Mouse (Mus musculus): ENCODE results near the gene Slc7a8. TPM values are rescaled to one million over a fixed set of nuclear protein-coding genes. Genes with fewer than 3 reads are reported as not detected.

Slc7a8 gene
- polyA plus RNA-seq, 1 experiment from 2014 or later = 2.4 TPM

DNA sequence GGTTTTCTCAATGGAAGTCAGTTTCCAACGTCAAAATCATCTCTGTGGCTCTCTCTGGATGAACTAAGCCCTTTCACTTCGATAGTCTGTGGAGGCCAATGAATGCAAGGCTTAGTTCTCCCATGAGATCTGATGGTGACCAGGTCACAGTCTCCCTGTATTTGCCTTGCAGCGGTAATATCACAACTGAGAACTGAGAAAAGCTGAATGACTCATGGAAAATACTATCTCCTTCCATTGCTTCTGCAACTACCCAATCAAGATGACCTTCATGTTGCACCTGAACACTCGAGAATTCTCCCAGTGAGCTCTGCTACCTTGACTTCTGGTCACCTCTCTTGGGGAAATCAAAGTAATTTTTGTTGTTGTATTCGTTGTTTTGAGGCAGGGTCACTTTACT, 54.2 kb downstream of the Slc7a8 start:
- no peaks in the 10 kb centered on the region for H3K9me3 ChIP-seq
- no peaks in the 10 kb centered on the region for H3K36me3 ChIP-seq
- 70% methylated on average over 5 of the region's 5 CpGs for WGBS
- no peak for DNase-seq (ENCODE audit: low spot score)
- H3K4me1 ChIP-seq = peaks cover 4% of the 10 kb centered on the region; the same call in 1 of the 2 replicates
- no peak overlapping the region for H3K4me3 ChIP-seq
- no peak overlapping the region for H3K27ac ChIP-seq
- H3K27me3 ChIP-seq (ENCODE audit: insufficient read depth, poor library complexity, severe bottlenecking) = peaks cover 20% of the 10 kb centered on the region; the same call in 1 of the 2 replicates

- H3K27me3 ChIP-seq (ENCODE audit: insufficient read depth, poor library complexity, severe bottlenecking) = 0 out of 2 replicates have a peak, but pooled peaks cover 11% of the 10 kb centered on the region
- WGBS = 64% methylated on average over 6 of the region's 6 CpGs
- no peak overlapping the region for H3K27ac ChIP-seq
- H3K4me1 ChIP-seq = no peaks in the 10 kb centered on the region
- no peak overlapping the region for H3K4me3 ChIP-seq
- no peak for DNase-seq (ENCODE audit: low spot score)
- no peaks in the 10 kb centered on the region for H3K9me3 ChIP-seq
- H3K36me3 ChIP-seq = no peaks in the 10 kb centered on the region
These were observed 57.7 kb downstream of the Slc7a8 start for GRCm38 (mm10) chr14:54724049-54724448.

DNA sequence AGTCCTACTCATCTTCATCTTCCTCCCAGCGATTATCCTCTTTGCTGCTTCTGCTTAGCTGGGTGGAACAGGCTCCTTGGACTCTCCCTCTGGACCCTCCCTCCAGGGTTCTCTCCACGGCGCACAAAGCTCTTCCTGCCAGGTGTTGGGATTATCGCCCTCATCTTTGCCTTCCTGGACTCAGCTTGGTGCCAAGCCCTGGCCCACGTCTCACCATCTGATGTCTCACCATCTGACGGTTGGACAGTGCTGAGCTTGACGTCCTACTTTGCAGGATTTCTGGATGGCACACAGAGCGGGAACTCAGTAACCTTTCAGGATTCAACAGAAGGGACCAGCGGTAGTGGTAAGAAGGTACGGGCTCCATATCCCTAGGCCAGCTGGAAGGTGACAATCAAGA, 60.0 kb downstream of the Slc7a8 start:
- no peaks in the 10 kb centered on the region for H3K4me1 ChIP-seq
- H3K27me3 ChIP-seq (ENCODE audit: insufficient read depth, poor library complexity, severe bottlenecking) = 0 out of 2 replicates have a peak, but pooled peaks cover 10% of the 10 kb centered on the region
- H3K9me3 ChIP-seq = no peaks in the 10 kb centered on the region
- WGBS = 77% methylated on average over 10 of the region's 10 CpGs
- no peak overlapping the region for H3K27ac ChIP-seq
- DNase-seq (ENCODE audit: low spot score) = no peak
- no peak overlapping the region for H3K4me3 ChIP-seq
- H3K36me3 ChIP-seq = no peaks in the 10 kb centered on the region

DNA sequence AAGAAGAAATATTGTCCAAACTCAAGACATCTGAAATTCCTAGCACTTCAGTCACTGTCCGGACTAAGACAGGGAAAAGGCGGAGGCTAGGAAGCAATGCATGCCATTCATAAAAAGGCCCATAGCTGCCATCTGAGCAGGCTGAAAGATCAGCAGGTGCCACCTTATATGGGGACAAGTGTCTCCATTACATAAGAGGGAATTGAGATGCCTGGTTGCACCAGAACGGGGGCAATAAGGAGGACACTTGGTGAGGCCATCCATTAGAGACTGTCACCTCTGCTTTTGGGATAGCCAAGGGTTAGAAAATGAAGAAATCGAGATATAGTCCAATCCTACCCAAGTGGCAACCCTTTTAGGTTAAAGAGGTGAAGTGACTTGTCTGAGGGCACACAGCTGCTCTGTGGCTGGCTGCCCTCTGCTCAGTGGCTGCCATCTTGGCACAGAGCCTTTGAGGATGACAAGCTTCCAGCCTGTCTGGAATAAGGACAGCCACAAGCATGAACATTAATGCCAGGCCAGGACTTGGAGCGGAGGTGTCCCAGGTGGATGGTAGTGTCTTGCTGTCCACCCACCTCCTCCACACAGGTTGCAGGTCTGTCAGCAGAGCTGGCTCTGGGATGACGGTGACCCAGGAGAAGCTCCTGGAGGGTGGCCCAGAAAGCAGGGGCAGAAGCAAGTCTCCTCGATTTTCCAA, 60.9 kb downstream of the Slc7a8 start:
- no peak overlapping the region for H3K4me3 ChIP-seq
- no peaks in the 10 kb centered on the region for H3K4me1 ChIP-seq
- WGBS = 84% methylated on average over 7 of the region's 7 CpGs

GRCm38 (mm10) chr14:54720041-54720440, 61.7 kb downstream of the Slc7a8 start:
- Histone ChIP-seq H3K36me3 (no peaks in the 10 kb centered on the region), H3K4me3 (no peak overlapping the region), H3K4me1 (peaks cover under 1% of the 10 kb centered on the region), H3K9me3 (no peaks in the 10 kb centered on the region), H3K27ac (no peak overlapping the region), H3K27me3 (ENCODE audit: insufficient read depth, poor library complexity, severe bottlenecking) (0 out of 2 replicates have a peak, but pooled peaks cover 7% of the 10 kb centered on the region)
- 87% methylated on average over 11 of the region's 11 CpGs for WGBS
- no peak for DNase-seq (ENCODE audit: low spot score)

More for the DNA sequence above, 60.9 kb downstream of the Slc7a8 start:
- 0 out of 2 replicates have a peak, but pooled peaks cover 7% of the 10 kb centered on the region for H3K27me3 ChIP-seq (ENCODE audit: insufficient read depth, poor library complexity, severe bottlenecking)
- DNase-seq (ENCODE audit: low spot score) = no peak
- no peak overlapping the region for H3K27ac ChIP-seq
- H3K9me3 ChIP-seq = no peaks in the 10 kb centered on the region
- no peaks in the 10 kb centered on the region for H3K36me3 ChIP-seq

DNA sequence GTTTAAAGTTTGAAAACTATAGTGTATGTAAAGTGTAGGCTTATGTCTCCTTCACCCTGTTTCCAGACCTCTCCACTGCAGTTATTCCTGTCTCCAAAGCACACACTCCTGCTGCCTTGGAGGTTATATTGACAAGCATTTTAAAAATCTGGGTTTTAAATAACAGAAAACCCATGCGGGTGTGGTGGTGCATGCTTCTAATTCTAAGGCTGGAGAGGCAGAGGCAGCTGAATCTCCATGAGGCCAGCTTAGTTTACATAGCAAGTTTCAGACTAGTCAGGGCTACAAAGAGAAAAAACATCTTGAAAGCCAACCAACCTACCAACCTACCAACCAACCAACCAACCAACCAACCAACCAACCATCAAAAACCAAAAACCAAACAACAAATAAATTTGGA, 66.3 kb downstream of the Slc7a8 start:
- Histone ChIP-seq H3K4me3 (no peak overlapping the region), H3K27me3 (ENCODE audit: insufficient read depth, poor library complexity, severe bottlenecking) (peaks cover 5% of the 10 kb centered on the region; the same call in 1 of the 2 replicates), H3K9me3 (no peaks in the 10 kb centered on the region), H3K4me1 (peaks cover 18% of the 10 kb centered on the region), H3K27ac (no peak overlapping the region), H3K36me3 (no peaks in the 10 kb centered on the region)
- 74% methylated on average over 1 of the region's 1 CpGs for WGBS
- DNase-seq (ENCODE audit: low spot score) = no peak

DNA sequence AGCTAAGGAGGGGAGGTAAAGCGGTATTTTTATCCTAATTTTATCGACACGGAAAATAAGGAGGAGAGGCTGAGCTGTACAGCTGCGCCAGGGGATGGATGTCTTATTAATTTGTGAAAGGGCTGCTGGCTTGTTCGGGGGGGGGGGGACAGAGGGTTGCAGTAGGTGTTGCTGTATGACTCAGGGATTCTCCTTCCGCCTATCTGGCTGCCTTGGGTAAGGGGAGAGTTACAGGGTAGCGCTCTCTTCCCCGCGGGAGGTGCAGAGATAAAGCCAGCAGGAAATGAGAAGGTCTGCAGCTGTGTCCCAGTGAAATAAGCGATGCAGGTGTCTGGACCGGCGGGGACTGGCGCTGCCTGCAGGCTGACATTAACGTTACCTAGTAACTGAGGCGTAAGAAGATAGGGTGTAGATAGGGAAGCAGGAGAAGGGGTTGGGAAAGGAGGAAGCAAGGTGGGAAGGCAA, 67.1 kb downstream of the Slc7a8 start:
- H3K36me3 ChIP-seq = no peaks in the 10 kb centered on the region
- no peak for DNase-seq (ENCODE audit: low spot score)
- H3K4me3 ChIP-seq = peak overlapping the region; percentile 54
- H3K9me3 ChIP-seq = no peaks in the 10 kb centered on the region
- H3K4me1 ChIP-seq = peaks cover 20% of the 10 kb centered on the region
- 0 out of 2 replicates have a peak overlapping the region, but pooled peaks have one; percentile 36 for H3K27ac ChIP-seq
- H3K27me3 ChIP-seq (ENCODE audit: insufficient read depth, poor library complexity, severe bottlenecking) = peaks cover 9% of the 10 kb centered on the region; the same call in 1 of the 2 replicates
- WGBS = 3% methylated on average over 15 of the region's 15 CpGs

DNA sequence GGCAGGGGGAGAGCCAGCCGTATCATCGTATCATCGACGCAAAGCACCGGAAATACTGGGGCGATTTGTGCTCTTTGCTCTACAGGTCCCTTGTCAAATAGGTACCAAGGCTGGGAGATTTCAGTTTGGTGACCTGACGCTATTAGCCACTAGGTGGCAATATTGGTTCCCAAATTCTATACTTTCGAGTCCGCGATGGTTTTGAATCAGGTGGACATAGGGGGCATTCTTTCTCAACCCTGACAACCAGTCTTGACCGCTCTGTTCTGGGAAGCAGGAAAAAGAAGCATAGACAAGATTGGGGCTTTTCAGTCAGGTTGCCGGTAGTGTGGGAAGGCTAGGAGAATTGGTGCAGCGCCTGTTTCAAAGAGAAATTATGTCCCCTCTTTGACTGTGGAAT, 67.6 kb downstream of the Slc7a8 start:
- DNase-seq (ENCODE audit: low spot score) = peak; percentile 88
- Histone ChIP-seq H3K27ac (no peak overlapping the region), H3K4me1 (peaks cover 21% of the 10 kb centered on the region), H3K27me3 (ENCODE audit: insufficient read depth, poor library complexity, severe bottlenecking) (peaks cover 9% of the 10 kb centered on the region; the same call in 1 of the 2 replicates), H3K4me3 (peak overlapping the region; percentile 54), H3K36me3 (no peaks in the 10 kb centered on the region), H3K9me3 (no peaks in the 10 kb centered on the region)
- under 1% methylated on average over 13 of the region's 13 CpGs for WGBS

GRCm38 (mm10) chr14:54712861-54713260, 68.9 kb downstream of the Slc7a8 start:
- Histone ChIP-seq H3K36me3 (no peaks in the 10 kb centered on the region), H3K4me3 (no peak overlapping the region), H3K4me1 (peaks cover 30% of the 10 kb centered on the region), H3K9me3 (no peaks in the 10 kb centered on the region), H3K27ac (peak overlapping the region; percentile 37; the same call in 1 of the 2 replicates), H3K27me3 (ENCODE audit: insufficient read depth, poor library complexity, severe bottlenecking) (peaks cover 9% of the 10 kb centered on the region; the same call in 1 of the 2 replicates)
- DNase-seq (ENCODE audit: low spot score) = no peak
- 63% methylated on average over 8 of the region's 8 CpGs for WGBS

DNA sequence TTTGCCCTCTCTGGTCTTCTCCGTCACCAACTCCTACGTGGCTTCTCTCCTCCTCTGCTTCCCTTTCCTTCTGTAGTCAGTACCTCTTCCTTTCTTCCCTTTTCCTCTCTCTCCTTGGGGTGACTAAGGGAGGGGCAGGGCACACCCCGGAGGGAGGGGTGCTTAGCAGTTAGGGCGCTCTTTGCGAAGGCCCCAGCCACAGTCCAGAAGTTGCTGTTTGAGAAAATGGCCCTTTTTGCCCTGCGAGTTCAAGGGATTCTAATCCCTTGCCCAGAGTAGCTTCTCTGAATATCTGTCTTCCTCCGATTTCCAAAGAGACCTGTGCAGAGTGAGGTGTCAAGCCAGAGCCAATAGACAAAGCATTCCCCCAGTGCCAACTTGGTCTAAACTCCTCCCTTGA, 69.7 kb downstream of the Slc7a8 start, which contains the start of gene Cebpe:
Gene Cebpe (minus strand): TSS at position 101 of the 400 bp plus-strand sequence.
- Histone ChIP-seq H3K4me3 (no peak within 1 kb of the TSS), H3K27ac (peak within 1 kb of the TSS; percentile 37; the same call in 1 of the 2 replicates), H3K9me3 (no peaks in the 10 kb centered on the region), H3K4me1 (peaks cover 37% of the 10 kb centered on the region), H3K36me3 (no peaks in the 10 kb centered on the region), H3K27me3 (ENCODE audit: insufficient read depth, poor library complexity, severe bottlenecking) (peaks cover 14% of the 10 kb centered on the region; the same call in 1 of the 2 replicates)
- WGBS = 84% methylated on average over 7 of the region's 7 CpGs
- no peak for DNase-seq (ENCODE audit: low spot score)

- Histone ChIP-seq H3K9me3 (no peaks in the 10 kb centered on the region), H3K36me3 (no peaks in the 10 kb centered on the region), H3K4me3 (no peak overlapping the region), H3K4me1 (peaks cover 50% of the 10 kb centered on the region), H3K27me3 (ENCODE audit: insufficient read depth, poor library complexity, severe bottlenecking) (peaks cover 14% of the 10 kb centered on the region; the same call in 1 of the 2 replicates), H3K27ac (no peak overlapping the region)
- 58% methylated on average over 9 of the region's 9 CpGs for WGBS
- no peak for DNase-seq (ENCODE audit: low spot score)
These were observed 72.7 kb downstream of the Slc7a8 start for GRCm38 (mm10) chr14:54709054-54709453.

DNA sequence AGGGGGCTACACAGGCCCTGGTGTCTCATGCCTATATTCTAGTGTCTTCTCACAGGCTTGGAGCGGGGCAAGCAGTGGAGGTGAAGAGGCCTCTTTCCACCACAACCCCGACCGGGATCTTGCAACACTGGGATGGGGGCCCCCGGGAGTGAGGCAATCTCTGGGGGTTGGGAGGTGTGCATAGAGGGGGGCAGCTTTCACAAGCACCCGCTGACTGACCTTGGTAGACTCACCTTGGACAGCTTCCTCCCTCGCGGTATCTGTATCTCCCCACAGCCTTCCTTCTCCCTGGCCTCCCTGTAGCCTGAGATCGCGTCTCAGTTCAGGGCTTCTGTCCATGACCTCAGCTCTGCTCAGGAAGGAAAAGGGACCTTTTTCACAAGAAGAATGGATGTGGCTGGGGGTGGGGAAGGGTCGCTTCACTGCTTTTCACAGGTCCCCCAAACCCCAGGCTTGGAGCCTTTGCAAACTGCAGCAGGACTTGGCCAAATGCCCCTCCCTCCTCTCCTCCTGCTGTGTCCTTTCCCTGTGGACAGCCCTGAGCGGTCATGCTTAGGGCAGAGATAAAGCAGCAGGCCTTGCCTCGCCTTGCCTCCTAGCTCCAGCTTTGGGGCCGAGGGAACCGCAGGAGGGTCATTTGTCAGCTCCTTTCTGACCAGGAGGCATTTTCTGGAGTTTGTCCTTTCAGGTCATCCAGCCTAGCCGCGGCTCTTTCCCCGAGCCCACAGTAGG, 75.0 kb downstream of the Slc7a8 start:
- Histone ChIP-seq H3K36me3 (no peaks in the 10 kb centered on the region), H3K27me3 (ENCODE audit: insufficient read depth, poor library complexity, severe bottlenecking) (peaks cover 23% of the 10 kb centered on the region; the same call in 1 of the 2 replicates), H3K4me3 (peak overlapping the region; percentile 34; the same call in 1 of the 2 replicates), H3K9me3 (no peaks in the 10 kb centered on the region), H3K4me1 (peaks cover 43% of the 10 kb centered on the region), H3K27ac (peak overlapping the region; percentile 84)
- DNase-seq (ENCODE audit: low spot score) = peak; percentile 83
- 32% methylated on average over 17 of the region's 17 CpGs for WGBS
